Mouse (Mus musculus) hindbrain, embryonic 16.5 days (tissue): ENCODE measurements at regions not wholly inside any gene's neighbourhood (a gene's known extent, or its start where the extent isn't known, plus 50 kb on each side); places are given as distances from the start of the nearest gene placed in this dataset.

Experiments
- ATAC-seq: fragments of 200-750 bp; cut with Nextera tagmentation; 2 replicates; pipeline ENCODE4 v1.8.0; 2017; ENCODE audit warnings: moderate TSS enrichment, moderate library complexity
- H3K27ac ChIP-seq: fragments of 300-500 bp; sonication (generic); 2 replicates; pipeline ENCODE4 v1.5.1; 2014; ENCODE audit warnings: low read depth, mild to moderate bottlenecking, control low read depth, low read length, moderate library complexity
- H3K27me3 ChIP-seq: fragments of 300-500 bp; sonication (generic); replicated peaks from 2 replicates; pipeline ENCODE4 v1.6.1; 2014; ENCODE audit warnings: low read length; ENCODE audit not compliant: control insufficient read depth, insufficient read depth
- H3K36me3 ChIP-seq: fragments of 300-500 bp; sonication (generic); 2 replicates; pipeline ENCODE4 v1.6.1; 2014; ENCODE audit warnings: mild to moderate bottlenecking, low read length, moderate library complexity, mixed read lengths; ENCODE audit not compliant: control insufficient read depth, insufficient read depth
- H3K4me1 ChIP-seq: fragments of 300-500 bp; sonication (generic); 2 replicates; pipeline ENCODE4 v1.6.1; 2014; ENCODE audit warnings: low read depth, low read length; ENCODE audit not compliant: control insufficient read depth, insufficient read depth
- H3K4me2 ChIP-seq: fragments of 300-500 bp; sonication (generic); 2 replicates; pipeline ENCODE4 v1.6.1; 2014; ENCODE audit warnings: mild to moderate bottlenecking, low read length, control low read depth, moderate library complexity
- H3K4me3 ChIP-seq: fragments of 300-500 bp; sonication (generic); 2 replicates; pipeline ENCODE4 v1.5.1; 2014; ENCODE audit warnings: mild to moderate bottlenecking, low read length, control low read depth, moderate library complexity
- H3K9ac ChIP-seq: fragments of 300-500 bp; sonication (generic); 2 replicates; pipeline ENCODE4 v1.6.1; 2014; ENCODE audit warnings: low read depth, mild to moderate bottlenecking, control low read depth, low read length, moderate library complexity
- H3K9me3 ChIP-seq: fragments of 300-500 bp; sonication (generic); 2 replicates; pipeline ENCODE4 v1.6.1; 2014; ENCODE audit warnings: mild to moderate bottlenecking, low read length, moderate library complexity; ENCODE audit not compliant: control insufficient read depth
- WGBS: fragments of 180-500 bp; shearing (Covaris S2); extraction: QIAGEN DNeasy Blood & Tissue Kit; methylation state at CpG from one replicate; pipeline ENCODE4 v1.1.7; 2014; 5-methylcytosine and 5-hydroxymethylcytosine counted together

- ATAC-seq, result no peak
- no peak overlapping the region for H3K4me3 ChIP-seq
- H3K27ac ChIP-seq, result no peak overlapping the region
- H3K4me2 ChIP-seq, result no peak overlapping the region
- no peaks in the 10 kb centered on the region for H3K27me3 ChIP-seq
- H3K36me3 ChIP-seq, result no peaks in the 10 kb centered on the region
- no peaks in the 10 kb centered on the region for H3K9me3 ChIP-seq
- no peaks in the 10 kb centered on the region for H3K4me1 ChIP-seq
- WGBS, result 90% methylated on average over 5 of the region's 5 CpGs
- no peak overlapping the region for H3K9ac ChIP-seq
These were observed 511.5 kb downstream of the Fgf9 start for GRCm38 (mm10) chr14:58581806-58582205.

- H3K9me3 ChIP-seq, result no peaks in the 10 kb centered on the region
- WGBS, result 89% methylated on average over 2 of the region's 2 CpGs
- no peak overlapping the region for H3K4me3 ChIP-seq
- no peak overlapping the region for H3K27ac ChIP-seq
- no peaks in the 10 kb centered on the region for H3K27me3 ChIP-seq
- no peaks in the 10 kb centered on the region for H3K4me1 ChIP-seq
- no peak for ATAC-seq
- no peak overlapping the region for H3K9ac ChIP-seq
- H3K4me2 ChIP-seq, result no peak overlapping the region
- no peaks in the 10 kb centered on the region for H3K36me3 ChIP-seq
These were observed 499.7 kb downstream of the Fgf9 start for GRCm38 (mm10) chr14:58570021-58570420.

GRCm38 (mm10) chr14:58567472-58567871 is 497.1 kb downstream of the Fgf9 start:
- Histone ChIP-seq H3K4me1 (no peaks in the 10 kb centered on the region), H3K27ac (no peak overlapping the region), H3K4me2 (no peak overlapping the region), H3K36me3 (no peaks in the 10 kb centered on the region), H3K9ac (no peak overlapping the region), H3K4me3 (no peak overlapping the region), H3K27me3 (no peaks in the 10 kb centered on the region), H3K9me3 (no peaks in the 10 kb centered on the region)
- no peak for ATAC-seq

- Histone ChIP-seq H3K9me3 (no peaks in the 10 kb centered on the region), H3K27me3 (no peaks in the 10 kb centered on the region), H3K9ac (no peak overlapping the region), H3K27ac (no peak overlapping the region), H3K4me2 (no peak overlapping the region), H3K4me3 (no peak overlapping the region), H3K4me1 (no peaks in the 10 kb centered on the region), H3K36me3 (no peaks in the 10 kb centered on the region)
- ATAC-seq, result no peak
- 83% methylated on average over 2 of the region's 2 CpGs for WGBS
These were observed 492.7 kb downstream of the Fgf9 start for GRCm38 (mm10) chr14:58563082-58563481.

- H3K4me2 ChIP-seq, result no peak overlapping the region
- no peaks in the 10 kb centered on the region for H3K4me1 ChIP-seq
- no peak for ATAC-seq
- no peaks in the 10 kb centered on the region for H3K9me3 ChIP-seq
- H3K27ac ChIP-seq, result no peak overlapping the region
- H3K9ac ChIP-seq, result no peak overlapping the region
- H3K36me3 ChIP-seq, result no peaks in the 10 kb centered on the region
- 74% methylated on average over 2 of the region's 2 CpGs for WGBS
- no peaks in the 10 kb centered on the region for H3K27me3 ChIP-seq
- H3K4me3 ChIP-seq, result no peak overlapping the region
These were observed 480.4 kb downstream of the Fgf9 start for GRCm38 (mm10) chr14:58550785-58551184.

GRCm38 (mm10) chr14:58545778-58546177 is 475.4 kb downstream of the Fgf9 start:
- no peaks in the 10 kb centered on the region for H3K36me3 ChIP-seq
- no peaks in the 10 kb centered on the region for H3K4me1 ChIP-seq
- no peak for ATAC-seq
- no peak overlapping the region for H3K4me3 ChIP-seq
- no peak overlapping the region for H3K27ac ChIP-seq
- H3K27me3 ChIP-seq, result no peaks in the 10 kb centered on the region
- H3K4me2 ChIP-seq, result no peak overlapping the region
- 10% methylated on average over 5 of the region's 5 CpGs for WGBS
- no peaks in the 10 kb centered on the region for H3K9me3 ChIP-seq
- H3K9ac ChIP-seq, result no peak overlapping the region

GRCm38 (mm10) chr14:58543140-58543767 is 472.9 kb downstream of the Fgf9 start:
- Histone ChIP-seq H3K4me2 (no peak overlapping the region), H3K9me3 (no peaks in the 10 kb centered on the region), H3K9ac (no peak overlapping the region), H3K27ac (no peak overlapping the region), H3K4me3 (no peak overlapping the region), H3K36me3 (no peaks in the 10 kb centered on the region), H3K4me1 (no peaks in the 10 kb centered on the region), H3K27me3 (no peaks in the 10 kb centered on the region)
- 82% methylated on average over 10 of the region's 10 CpGs for WGBS
- no peak for ATAC-seq

GRCm38 (mm10) chr14:58538135-58538534 is 467.8 kb downstream of the Fgf9 start:
- Histone ChIP-seq H3K9ac (no peak overlapping the region), H3K36me3 (no peaks in the 10 kb centered on the region), H3K27me3 (no peaks in the 10 kb centered on the region), H3K9me3 (no peaks in the 10 kb centered on the region), H3K4me1 (no peaks in the 10 kb centered on the region), H3K4me2 (no peak overlapping the region), H3K27ac (no peak overlapping the region), H3K4me3 (no peak overlapping the region)
- WGBS, result 71% methylated on average over 6 of the region's 6 CpGs
- ATAC-seq, result no peak

GRCm38 (mm10) chr14:58520976-58521549 is 450.7 kb downstream of the Fgf9 start:
- 44% methylated on average over 5 of the region's 5 CpGs for WGBS
- no peak for ATAC-seq
- Histone ChIP-seq H3K27me3 (no peaks in the 10 kb centered on the region), H3K36me3 (no peaks in the 10 kb centered on the region), H3K9me3 (no peaks in the 10 kb centered on the region), H3K4me3 (no peak overlapping the region), H3K27ac (no peak overlapping the region), H3K4me1 (no peaks in the 10 kb centered on the region), H3K9ac (no peak overlapping the region), H3K4me2 (no peak overlapping the region)
